In genomic region chr1:66895093-66895836, GRCm38 (mm10) we compare ENCODE assay signal across 9 mouse cellular contexts. TPM values are rescaled to one million over a fixed set of nuclear protein-coding genes. Genes with fewer than 3 reads are reported as not detected.
DNase-seq lines count a peak whose midpoint lies in the region; ATAC-seq lines count a peak whose summit lies in the region.
"Had no signal": no experiment of that assay in that cellular context is flagged by ENCODE, and none has a peak within 500 bp of the region (broad histone marks: within the 10 kb centered on the region; RNA-seq: fewer than 3 reads in every experiment).

No protein-coding gene starts in this region.

- 68% methylated on average over 6 of the region's 6 CpGs for WGBS in forebrain, embryonic 11.5 days
- 82% methylated on average over 6 of the region's 6 CpGs for WGBS in forebrain, embryonic 10.5 days
- 63% methylated on average over 6 of the region's 6 CpGs for WGBS in liver, embryonic 11.5 days

- no peak overlapping the region for H3K4me2 ChIP-seq in forebrain, embryonic 11.5 days (ENCODE audit: low read depth, low read length, severe bottlenecking)
- H3K4me2 ChIP-seq in liver, embryonic 11.5 days: no peak overlapping the region

- H3K9ac ChIP-seq in forebrain, embryonic 11.5 days (ENCODE audit: low read length): no peak overlapping the region
- H3K9ac ChIP-seq in liver, embryonic 11.5 days (ENCODE audit: low read depth, low read length): no peak overlapping the region
- H3K9ac ChIP-seq: midbrain, embryonic 13.5 days had no signal

- no peaks in the 10 kb centered on the region for H3K9me3 ChIP-seq in forebrain, embryonic 11.5 days (ENCODE audit: control insufficient read depth, low read length)
- H3K9me3 ChIP-seq in forebrain, embryonic 10.5 days: no peaks in the 10 kb centered on the region
- H3K9me3 ChIP-seq in liver, embryonic 11.5 days (ENCODE audit: control insufficient read depth, low read length): no peaks in the 10 kb centered on the region
- H3K9me3 ChIP-seq: midbrain, embryonic 13.5 days had no signal

- no peaks in the 10 kb centered on the region; the same call in none of the 2 replicates for H3K4me1 ChIP-seq in forebrain, embryonic 11.5 days (replicated peaks; ENCODE audit: control insufficient read depth, insufficient read depth, low read length)
- peaks cover 31% of the 10 kb centered on the region for H3K4me1 ChIP-seq in forebrain, embryonic 10.5 days
- no peaks in the 10 kb centered on the region for H3K4me1 ChIP-seq in liver, embryonic 11.5 days (replicated peaks; ENCODE audit: control insufficient read depth, insufficient read depth, low read length)

- H3K4me3 ChIP-seq in forebrain, embryonic 11.5 days (ENCODE audit: low read depth, low read length): no peak overlapping the region
- no peak overlapping the region for H3K4me3 ChIP-seq in forebrain, embryonic 10.5 days
- H3K4me3 ChIP-seq in liver, embryonic 11.5 days (ENCODE audit: low read depth, low read length): no peak overlapping the region
- H3K4me3 ChIP-seq: midbrain, embryonic 13.5 days had no signal

- H3K27me3 ChIP-seq in forebrain, embryonic 11.5 days (ENCODE audit: control insufficient read depth, insufficient read depth, low read length): no peaks in the 10 kb centered on the region
- H3K27me3 ChIP-seq in forebrain, embryonic 10.5 days (ENCODE audit: poor library complexity, severe bottlenecking): no peaks in the 10 kb centered on the region
- no peaks in the 10 kb centered on the region for H3K27me3 ChIP-seq in liver, embryonic 11.5 days (replicated peaks; ENCODE audit: control insufficient read depth, insufficient read depth, low read length)
- H3K27me3 ChIP-seq: midbrain, embryonic 13.5 days had no signal

- no peak for DNase-seq in forebrain, embryonic 11.5 days (ENCODE audit: low spot score)
- no peak for DNase-seq in forebrain, embryonic 10.5 days (ENCODE audit: extremely low spot score, low spot score)
- no peak for DNase-seq in liver, embryonic 11.5 days (ENCODE audit: low spot score)
- no peak for DNase-seq in liver
- DNase-seq in adrenal gland, adult 2 months: no peak
- no peak for DNase-seq in right cerebral cortex, postnatal 25 days

- peak; percentile 28; the same call in 1 of the 2 replicates for ATAC-seq in forebrain, embryonic 11.5 days (replicated peaks; ENCODE audit: low FRiP score)
- peak; percentile 29; the same call in 1 of the 2 replicates for ATAC-seq in liver, embryonic 11.5 days (replicated peaks; ENCODE audit: low FRiP score)
- peak; percentile 48 to 59 for ATAC-seq in hematopoietic stem cell, adult 5-6 weeks (replicated peaks in 1 of 2; ENCODE audit: insufficient read depth in 1 of 2, low FRiP score in 2 of 2, low TSS enrichment in 1 of 2, low read depth in 1 of 2, poor library complexity in 2 of 2, severe bottlenecking in 2 of 2)
- ATAC-seq in megakaryocyte progenitor cell, adult 5-6 weeks (replicated peaks; ENCODE audit: poor library complexity): peak; percentile 66

- no peak overlapping the region for H3K27ac ChIP-seq in forebrain, embryonic 11.5 days (ENCODE audit: low read depth, low read length)
- H3K27ac ChIP-seq in forebrain, embryonic 10.5 days: no peak overlapping the region
- no peak overlapping the region for H3K27ac ChIP-seq in liver, embryonic 11.5 days (ENCODE audit: low read depth, low read length)

- H3K36me3 ChIP-seq in forebrain, embryonic 11.5 days (ENCODE audit: control insufficient read depth, insufficient read depth, low read length): no peaks in the 10 kb centered on the region
- no peaks in the 10 kb centered on the region for H3K36me3 ChIP-seq in forebrain, embryonic 10.5 days (replicated peaks)
- H3K36me3 ChIP-seq in liver, embryonic 11.5 days (ENCODE audit: control insufficient read depth, insufficient read depth, low read length): no peaks in the 10 kb centered on the region
- H3K36me3 ChIP-seq: midbrain, embryonic 13.5 days had no signal

RNA-seq across cellular contexts. Expression of gene Acadl, which starts 32.2 kb away (rescaled TPM):
- polyA plus RNA-seq in forebrain, embryonic 11.5 days (2014; fragmentation: Nextera tagmentation; extraction: Ambion mirVana): 48.9 and 52.2 TPM in 2 replicates
- polyA plus RNA-seq in forebrain, embryonic 10.5 days (2016; fragmentation: Nextera tagmentation; extraction: Ambion mirVana): 40.2 and 40.8 TPM in 2 replicates
- polyA plus RNA-seq in liver, embryonic 11.5 days (2014; fragmentation: Nextera tagmentation; extraction: Ambion mirVana): 105 and 107 TPM in 2 replicates
- 73.1 and 75.2 TPM in 2 replicates for total RNA-seq in hematopoietic stem cell, adult 5-6 weeks (2017)
- 82.3 and 89.0 TPM in 2 replicates for total RNA-seq in megakaryocyte progenitor cell, adult 5-6 weeks (2015)
- total RNA-seq in megakaryocyte progenitor cell, adult 5-6 weeks (2017): 42.3 and 61.4 TPM in 2 replicates
- total RNA-seq in adrenal gland, adult 2 months (2021): 100 to 1,000 TPM; 531 to 670 TPM
- polyA plus RNA-seq in adrenal gland, adult 2 months (2012; rRNA removed): 37.4 and 41.0 TPM in 2 replicates

RNA-seq across cellular contexts. Expression of gene Myl1, which starts 49.9 kb away (rescaled TPM):
- polyA plus RNA-seq in forebrain, embryonic 11.5 days (2014; fragmentation: Nextera tagmentation; extraction: Ambion mirVana): 0.32 TPM in 1 of 2 replicates, not detected in the other
- 0.14 and 0.43 TPM in 2 replicates for polyA plus RNA-seq in forebrain, embryonic 10.5 days (2016; fragmentation: Nextera tagmentation; extraction: Ambion mirVana)
- 5.9 and 12.3 TPM in 2 replicates for polyA plus RNA-seq in liver, embryonic 11.5 days (2014; fragmentation: Nextera tagmentation; extraction: Ambion mirVana)
- not detected in 2 replicates for total RNA-seq in hematopoietic stem cell, adult 5-6 weeks (2017)
- not detected in 2 replicates for total RNA-seq in megakaryocyte progenitor cell, adult 5-6 weeks (2015)
- total RNA-seq in megakaryocyte progenitor cell, adult 5-6 weeks (2017): not detected in 2 replicates
- 10 to 100 TPM; 20.4 to 22.5 TPM for total RNA-seq in adrenal gland, adult 2 months (2021)
- polyA plus RNA-seq in adrenal gland, adult 2 months (2012; rRNA removed): 0.58 and 0.95 TPM in 2 replicates
- polyA plus RNA-seq: midbrain, embryonic 13.5 days had no signal
